Mouse (Mus musculus): Measurements from ENCODE around the gene Atp2a2.
"Not testable (repeated sequence)": the region's sequence is repeated elsewhere in the genome, so short reads cannot be mapped to it uniquely, and the experiment has no call there.

The Atp2a2 gene

DNA sequence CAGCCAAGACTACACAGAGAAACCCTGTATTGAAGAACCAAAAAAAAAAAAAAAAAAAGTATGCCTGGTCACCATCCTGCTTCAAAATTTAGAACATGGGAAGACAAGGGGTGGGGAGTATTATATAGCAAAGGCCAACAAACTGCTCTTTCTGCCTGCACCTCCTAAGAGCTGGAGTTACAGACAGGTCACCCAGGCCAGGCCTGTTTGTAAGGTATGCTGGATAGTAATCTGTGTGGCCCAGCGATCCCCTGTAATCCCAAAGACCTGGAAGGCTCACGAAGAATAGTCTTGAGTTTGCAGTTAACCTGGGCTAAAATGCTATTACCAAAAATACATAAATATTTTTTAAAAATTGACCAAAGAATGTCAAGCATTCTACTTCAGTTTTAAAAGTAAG, 11.9 kb downstream of the Atp2a2 start:
- DNase-seq = no peak

DNA sequence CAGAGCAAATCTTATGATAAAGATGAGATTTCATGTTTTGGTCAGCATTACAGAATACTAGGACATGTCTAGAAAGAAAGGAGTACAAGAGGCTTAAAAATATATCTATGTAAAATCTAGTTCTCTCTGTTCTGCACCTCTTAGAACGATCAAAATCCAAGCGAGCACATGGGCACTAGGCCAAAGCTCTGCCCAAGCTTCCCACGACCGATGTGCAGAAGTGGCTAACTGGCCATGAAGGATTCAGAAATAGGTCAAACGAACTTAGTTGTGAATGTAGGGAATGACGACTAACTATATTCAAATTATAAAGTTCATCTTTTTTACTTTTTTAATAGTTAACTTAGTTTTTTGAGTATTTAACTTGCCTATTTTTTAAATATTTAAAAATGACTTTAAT, 14.2 kb downstream of the Atp2a2 start:
- no peak for DNase-seq

DNA sequence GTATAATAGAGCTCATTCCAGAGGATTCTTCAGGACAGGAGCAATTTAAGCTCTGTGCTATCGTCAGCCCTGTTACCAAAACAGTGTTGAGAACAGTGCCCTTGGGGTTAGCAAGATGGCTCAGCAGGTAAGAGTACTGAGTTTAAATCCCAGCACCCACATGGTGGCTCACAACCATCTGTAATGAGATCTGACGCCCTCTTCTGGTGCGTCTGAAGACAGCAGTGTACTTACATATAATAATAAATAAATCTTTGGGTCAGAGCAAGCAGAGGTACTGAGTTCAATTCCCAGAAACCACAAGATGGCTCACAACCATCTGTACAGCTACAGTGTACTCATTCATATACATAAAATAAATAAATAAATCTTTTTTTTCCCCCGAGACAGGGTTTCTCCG, 15.8 kb downstream of the Atp2a2 start:
- DNase-seq = not testable (repeated sequence)

DNA sequence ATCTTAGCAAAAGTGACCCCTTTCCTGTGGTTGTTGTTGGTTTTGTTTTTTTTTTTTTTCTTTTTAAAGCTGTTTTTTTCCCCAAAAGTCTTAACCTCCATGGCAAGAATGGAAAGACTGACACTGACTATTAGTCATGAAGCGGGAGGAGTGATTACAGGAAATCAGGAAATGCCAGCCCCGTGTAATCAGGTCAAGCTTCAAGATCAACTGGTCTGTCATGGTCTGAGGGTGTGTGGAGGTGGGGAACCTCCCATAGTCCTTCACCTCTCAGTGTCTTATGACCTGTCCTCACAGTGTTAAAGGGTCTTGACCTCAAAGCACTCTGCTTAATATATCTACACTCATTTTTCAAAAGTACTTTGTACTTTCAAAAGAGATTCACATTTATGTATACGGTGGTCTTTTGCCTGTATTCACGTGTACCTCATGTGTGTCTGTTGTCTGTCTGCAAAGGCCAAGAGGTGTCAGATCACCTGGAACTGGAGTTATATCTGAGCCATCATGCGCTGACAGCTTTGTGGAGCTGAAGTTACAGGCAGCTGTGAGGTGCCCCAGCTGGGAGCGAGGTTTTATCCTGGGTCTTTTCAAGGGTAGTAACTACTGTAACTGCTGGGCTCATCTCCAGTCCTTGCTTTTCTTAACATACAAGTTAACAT, 19.2 kb downstream of the Atp2a2 start:
- no peak for DNase-seq

DNA sequence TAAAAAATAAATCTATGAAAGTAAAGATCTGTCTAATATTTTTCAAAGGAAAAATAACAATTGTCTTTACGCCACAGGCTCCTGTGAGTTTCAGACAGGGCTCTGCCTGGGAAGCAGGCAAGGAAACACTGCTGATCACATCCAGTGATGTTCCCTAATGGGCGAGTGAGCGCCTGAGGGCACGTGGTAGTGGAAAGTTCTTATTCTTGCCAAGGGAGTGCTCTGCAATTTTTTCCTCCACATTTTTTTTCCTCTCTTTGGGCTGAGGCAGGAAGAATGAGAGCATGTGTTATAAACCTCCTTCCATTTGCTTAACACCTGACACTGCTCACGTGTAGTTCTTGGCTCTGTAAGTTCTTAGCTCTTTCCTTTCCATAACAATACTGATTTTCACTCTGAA, 20.2 kb downstream of the Atp2a2 start:
- DNase-seq = no peak

DNA sequence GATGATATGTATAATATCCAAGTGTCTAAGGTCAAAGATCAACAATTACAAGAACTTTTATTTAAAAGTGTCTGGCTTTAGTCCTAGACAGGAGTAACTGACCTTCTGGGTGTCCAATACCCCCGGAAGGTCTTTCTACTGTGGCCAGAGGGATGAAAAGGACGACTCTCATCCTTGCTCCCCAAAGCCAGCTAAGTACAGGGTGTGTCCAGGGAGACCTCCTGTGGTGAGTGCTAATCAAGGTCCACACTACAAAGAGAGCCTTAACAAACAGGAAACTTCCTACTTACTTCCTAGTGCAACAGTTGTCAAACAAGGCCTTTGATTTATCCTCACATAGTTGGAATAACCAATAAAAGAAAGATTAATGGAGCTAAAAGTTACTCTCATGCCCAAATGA, 22.9 kb downstream of the Atp2a2 start:
- DNase-seq = no peak

DNA sequence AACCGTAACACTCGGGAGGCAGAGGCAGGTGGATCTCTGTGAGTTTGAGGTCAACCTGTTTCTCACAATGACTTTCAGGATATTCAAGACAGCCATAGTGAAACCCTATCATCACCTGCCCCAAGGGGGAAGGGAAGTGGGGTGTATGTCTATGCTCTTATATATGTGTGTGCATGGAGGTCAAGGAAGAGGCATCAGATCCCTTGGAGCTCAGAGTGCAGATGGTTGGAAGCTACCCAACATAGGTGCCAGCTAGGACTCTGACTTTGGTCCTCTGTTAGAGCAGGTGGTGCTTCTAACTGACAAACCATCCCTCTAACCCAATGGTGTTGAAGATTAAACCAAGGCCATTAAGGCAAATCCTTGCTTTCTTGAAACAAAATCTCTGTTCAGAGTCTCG, 24.5 kb downstream of the Atp2a2 start:
- DNase-seq = no peak

DNA sequence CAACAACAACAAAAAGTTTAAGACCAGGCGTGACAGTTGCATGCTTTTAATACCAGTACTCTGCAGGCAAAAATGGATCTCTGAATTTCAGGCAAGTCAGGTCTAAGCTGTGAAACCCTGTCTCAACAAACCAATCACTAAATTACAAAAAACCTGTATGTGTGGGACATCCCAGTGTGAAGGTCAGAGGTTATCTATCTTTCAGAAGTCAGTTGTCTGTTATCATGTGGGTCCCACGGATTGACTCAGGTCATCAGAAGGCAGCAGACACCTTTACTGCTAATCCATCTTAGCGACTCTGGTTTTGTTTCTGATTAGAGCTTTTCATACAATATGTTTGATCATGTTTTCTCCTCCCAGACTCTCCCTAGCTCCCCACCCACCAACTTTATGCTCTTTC, 25.9 kb downstream of the Atp2a2 start:
- DNase-seq = no peak

DNA sequence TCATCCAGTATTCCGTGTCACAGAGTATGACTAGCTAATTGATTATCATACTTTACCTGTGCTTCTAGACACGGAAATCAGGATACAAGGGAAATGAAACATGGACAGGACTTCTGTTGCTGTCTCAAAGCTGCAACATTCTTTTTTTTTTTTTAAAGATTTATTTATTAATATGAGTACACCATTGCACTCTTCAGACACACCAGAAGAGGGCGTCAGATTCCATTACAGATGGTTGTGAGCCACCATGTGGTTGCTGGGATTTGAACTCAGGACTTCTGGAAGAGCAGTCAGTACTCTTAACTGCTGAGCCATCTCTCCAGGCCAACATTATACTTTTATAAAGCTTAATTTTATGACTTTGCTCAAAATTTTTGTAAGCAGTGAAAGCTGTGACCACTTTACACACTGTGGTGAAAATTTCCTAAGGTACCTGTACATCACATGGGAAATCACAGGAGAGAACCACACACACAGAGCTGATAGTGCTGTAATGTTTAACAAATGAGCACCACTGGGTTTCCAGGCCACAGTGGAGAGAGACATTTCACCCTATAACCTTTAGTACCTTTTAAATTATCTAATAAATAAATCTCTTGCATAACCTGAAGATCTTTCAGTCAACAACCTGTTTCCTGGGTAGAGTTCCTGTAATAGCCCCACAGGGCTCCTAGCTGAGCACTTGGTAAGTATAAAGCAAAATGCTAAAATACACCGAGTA, 27.2 kb downstream of the Atp2a2 start:
- DNase-seq = no peak

DNA sequence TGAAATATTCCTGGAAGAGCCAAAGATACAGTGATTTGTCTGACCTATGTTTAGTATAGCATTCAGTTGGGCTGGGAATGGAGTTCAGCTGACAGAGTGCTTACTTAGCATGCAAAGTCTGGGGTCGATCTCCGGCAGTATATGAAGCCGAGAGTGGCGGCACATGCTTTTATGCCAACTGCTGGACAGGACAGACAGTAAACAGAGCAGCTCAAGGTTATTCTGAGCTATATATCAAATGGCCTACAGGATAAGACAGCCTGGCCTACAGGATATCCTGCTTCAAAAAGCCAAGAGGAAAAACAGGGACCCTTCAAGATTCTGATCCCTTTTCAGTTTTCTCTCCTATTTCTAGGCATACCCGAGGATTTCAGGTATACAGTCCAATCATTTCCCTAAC, 30.4 kb downstream of the Atp2a2 start:
- no peak for DNase-seq

DNA sequence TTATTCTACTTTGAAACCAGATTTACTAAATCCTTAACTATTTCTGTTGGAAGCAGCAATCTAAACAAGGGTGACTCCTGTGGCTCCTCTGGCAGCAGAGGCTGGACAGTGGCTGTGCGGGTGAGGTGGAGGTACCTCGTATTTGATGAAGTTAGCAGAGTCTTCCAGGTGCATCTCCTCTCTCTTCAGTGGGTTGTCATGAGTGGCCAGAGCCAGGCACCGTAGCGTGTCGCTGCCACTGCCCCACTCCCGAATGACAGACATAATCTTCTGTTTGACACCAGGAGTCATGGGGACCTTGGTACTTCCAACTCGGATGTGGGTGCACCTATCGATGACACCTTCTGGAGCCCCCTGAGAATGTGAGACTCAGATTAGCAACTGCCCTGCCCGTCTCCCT, 40.6 kb downstream of the Atp2a2 start:
- no peak for DNase-seq

DNA sequence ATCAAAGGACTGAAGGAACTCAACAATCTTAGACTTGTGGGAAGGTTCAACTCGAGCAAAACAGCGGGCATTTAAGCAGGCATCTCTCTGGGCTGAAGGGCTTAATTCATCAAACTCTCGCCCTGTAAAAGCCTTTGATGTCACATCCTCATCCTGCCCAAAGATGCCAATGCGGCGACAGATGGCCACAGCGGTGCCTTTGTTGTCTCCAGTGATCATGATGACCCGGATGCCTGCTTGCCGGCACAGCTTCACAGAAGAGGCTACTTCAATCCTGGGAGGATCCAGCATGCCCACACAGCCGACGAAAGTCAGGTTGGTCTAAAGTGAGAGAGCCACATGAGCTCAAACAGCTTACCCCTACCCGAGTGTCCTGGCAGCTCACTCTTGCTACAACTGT, 41.4 kb downstream of the Atp2a2 start:
- peak; percentile 64 for DNase-seq

DNA sequence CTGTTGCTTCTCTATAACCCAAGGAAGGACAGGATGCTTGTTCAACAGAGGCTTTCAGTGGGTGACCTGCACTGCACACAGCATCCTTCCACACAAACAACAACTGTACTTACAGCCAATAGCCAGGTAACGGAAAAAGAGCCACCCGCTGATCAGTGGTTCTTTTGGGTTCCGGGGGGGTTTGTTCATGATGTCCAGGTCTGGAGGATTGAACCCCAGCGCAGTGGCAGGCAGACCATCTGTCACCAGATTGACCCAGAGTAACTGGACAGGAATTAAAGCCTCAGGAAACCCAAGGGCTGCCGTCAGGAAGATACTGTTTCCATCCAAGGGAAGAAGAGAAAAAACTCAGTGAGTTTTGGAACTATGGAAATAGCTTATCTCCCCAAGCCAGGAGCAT, 42.7 kb downstream of the Atp2a2 start:
- DNase-seq = peak; percentile 50

DNA sequence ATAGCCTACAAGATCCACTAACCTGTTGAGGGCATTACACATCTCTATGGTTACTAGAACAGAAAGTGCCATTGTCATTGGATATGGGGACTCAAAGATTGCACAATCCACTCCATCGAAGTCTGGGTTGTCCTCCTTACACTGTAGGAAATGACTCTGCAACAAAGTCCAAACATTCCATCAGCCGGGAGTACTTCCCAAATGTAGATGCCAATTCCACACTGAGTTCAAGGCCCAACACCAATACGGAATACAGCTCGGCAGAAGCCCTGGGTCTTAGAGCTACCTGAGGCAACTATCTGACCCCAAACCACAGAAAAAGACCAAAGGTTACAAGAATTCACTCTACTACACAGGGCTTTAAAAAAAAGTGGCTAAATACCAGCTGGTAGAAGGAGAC, 44.0 kb downstream of the Atp2a2 start:
- DNase-seq = no peak

DNA sequence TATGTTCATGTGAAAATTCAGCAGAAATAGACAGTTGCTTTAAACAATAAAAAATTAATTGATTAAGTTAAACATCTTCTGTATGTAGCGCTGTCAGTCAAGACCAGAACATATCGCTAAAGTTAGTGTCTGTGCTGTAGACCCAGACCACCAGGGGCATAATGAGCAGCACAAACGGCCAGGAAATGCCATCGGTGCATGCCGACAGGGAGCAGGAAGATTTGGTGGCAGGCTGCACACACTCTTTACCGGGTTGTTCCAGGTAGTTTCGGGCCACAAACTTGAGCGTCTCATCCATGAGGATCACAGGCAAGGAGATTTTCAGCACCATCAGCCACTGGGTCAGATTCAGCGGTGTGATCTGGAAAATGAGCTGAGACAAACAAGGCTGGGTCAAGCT, 45.0 kb downstream of the Atp2a2 start:
- not testable (repeated sequence) for DNase-seq

DNA sequence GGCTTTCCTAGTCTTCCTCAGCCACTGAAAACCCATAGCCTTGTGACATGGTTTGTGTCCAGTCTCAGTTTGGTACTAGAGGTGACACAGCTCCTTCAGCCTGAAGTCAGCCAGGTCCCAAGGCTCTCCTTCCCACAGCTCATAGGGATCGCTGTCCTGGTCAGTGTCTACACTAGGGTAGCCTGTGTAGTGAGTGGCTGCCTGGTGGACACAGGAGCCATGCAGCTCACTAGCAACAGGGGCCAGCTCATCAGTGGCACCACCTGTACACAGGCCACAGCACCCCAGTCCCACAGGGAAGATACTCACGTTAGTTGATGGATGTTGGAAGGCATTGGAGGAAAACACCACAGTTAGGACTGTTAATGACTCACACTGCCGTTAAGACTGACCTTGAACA, 46.4 kb downstream of the Atp2a2 start:
- DNase-seq = no peak

DNA sequence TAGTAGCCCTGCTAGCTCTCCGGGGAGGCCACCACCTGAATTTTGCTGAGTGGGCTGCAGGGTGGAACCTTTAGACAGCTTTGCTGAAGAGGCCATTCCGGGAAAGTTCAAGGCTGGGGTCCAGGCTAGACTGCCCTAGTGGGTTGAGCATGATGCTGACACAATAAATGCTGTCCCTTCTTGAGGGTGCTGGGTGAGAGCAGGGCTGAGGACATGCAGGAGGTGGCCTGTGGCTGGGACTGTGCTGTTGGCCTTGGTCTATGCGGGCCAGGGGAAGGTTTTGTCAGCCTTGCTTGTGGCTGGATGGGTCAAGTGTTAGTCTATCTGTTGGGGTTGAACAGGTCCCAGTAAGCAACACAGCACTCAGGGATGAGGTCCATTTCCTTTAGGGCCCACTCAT, 47.1 kb downstream of the Atp2a2 start:
- no peak for DNase-seq

DNA sequence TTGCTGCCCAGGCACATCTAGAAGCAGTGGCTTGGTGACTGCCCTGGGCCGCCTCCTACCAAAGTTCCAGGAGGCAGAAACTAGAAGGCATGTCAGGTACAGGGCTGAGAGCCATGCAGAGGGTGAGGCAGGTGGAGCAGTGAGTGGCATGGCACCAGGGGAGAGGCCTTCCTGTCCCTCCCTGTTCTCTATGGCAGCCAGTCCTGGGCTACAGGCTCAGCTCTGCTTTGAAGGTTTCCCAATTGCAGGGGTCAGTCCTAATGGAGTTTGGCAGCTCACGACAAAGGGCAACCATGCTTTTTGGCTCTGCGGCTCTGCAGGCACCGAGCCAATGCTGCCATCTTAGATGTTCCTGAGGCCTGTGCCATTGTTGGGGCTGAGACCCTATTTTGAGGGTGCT, 47.6 kb downstream of the Atp2a2 start:
- no peak for DNase-seq

DNA sequence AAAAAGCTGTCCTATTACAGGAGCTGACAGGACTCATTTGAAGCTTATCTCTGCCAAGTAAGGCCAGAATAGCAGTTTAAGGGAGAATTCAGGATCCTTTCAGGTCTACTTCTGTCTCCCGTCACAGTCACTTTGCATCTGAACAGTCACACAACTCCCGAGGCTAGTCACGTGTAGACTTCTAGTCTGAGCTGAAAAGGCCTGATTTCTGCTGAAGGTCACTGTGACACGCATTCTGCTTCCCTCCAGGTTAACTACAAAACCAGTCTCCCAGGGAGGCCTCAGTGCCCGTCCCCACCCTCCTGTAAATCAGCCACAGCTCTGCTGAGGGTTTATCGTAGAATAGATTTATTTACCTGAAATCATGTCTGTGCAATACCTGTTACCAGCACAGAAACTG, 48.8 kb downstream of the Atp2a2 start:
- no peak for DNase-seq

DNA sequence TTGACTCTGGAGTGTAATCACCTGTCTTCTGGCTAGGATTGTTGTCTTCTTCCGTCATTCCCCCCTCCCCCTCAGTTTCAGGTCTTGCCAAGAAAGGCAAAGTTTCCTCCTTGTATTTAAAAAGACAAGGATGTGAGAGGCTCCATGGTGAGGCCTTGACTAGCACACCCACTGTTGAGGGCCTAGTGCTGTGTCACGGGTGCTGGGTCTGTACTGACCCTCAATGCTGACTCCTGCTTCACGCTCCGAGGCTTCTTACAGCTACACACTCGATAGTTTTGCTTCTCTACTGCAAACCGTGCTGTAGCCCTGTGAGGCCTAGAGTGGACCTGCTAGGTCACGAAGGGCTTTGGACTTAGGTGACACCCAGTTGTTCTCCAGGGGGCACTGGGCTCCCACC, 49.8 kb downstream of the Atp2a2 start:
- DNase-seq = no peak

DNA sequence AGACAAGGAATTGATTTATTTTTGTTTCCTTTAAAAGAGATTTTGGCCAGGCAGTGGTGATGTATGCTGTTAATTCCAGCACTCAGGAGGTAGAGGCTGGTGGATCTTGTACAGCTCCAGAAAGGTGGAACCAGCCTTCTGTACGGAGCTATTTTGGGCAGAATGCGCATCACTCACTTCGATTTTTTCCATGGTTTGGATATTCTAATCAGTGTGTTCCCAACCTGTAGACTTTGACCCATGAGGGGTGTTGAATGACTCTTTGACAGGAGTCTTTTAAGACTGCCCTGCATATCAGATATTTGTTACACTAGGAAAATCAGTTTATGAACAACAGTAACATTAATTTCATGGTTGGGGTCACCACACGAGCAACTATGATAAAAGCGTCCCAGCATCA, 50.7 kb downstream of the Atp2a2 start:
- no peak for DNase-seq

DNA sequence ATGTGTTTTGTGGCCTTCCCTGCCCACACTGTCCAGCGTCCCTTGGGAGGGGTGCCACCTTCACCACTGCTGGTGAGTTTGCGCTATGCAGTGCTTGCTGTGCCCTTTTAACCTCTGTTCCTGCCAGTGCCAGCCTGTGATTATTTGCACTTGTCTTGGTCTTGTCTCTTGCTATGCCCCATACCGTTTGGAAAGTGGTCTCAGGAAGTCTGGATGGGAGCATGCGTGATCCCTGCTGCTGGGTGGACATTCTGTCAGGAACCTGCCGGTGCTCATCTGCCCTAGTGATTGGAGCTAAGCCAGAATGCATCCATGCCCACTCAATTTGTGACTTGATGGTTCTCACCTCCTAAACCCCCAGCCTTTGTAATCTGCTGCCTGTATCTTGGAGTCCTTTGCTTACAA, 51.1 kb downstream of the Atp2a2 start:
- DNase-seq = no peak

DNA sequence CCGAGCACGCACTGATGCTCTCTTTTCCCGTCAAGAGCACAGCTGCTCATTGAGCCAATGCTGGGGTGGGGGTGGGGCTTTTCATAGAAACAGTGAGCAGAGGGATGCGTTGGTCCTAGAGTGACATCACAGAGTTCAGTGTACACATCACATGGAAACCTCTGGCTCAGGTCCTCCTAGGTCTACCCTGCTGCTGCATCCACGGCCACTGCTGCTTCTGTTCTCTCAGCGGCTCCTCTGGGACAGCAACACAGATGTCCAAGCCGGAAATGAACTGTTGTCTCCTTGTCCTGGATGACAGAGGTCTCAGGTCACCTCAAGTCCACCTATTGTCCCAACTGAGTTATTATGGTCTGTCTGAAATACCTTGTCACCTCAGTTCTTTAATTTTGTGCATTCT, 52.1 kb downstream of the Atp2a2 start:
- no peak for DNase-seq

DNA sequence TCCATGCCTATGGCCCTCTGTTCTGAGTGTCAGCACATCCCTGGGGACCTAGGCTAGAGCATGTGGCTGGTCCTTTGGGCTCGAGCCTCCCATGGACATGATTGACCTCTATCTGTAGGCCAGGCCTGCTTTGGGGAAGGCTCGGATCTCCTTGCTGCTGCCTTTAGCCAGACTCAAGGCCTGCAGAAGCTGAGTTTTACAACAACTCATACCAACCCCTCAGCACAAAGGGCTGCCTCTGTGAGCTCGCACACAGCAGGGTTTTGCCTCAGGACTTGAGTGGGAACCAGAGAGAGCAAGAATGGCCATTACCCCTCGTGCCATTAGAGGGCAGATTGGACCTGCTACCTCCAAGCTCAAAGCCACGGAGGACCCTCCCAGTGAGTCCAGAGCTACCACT, 53.2 kb downstream of the Atp2a2 start:
- no peak for DNase-seq

DNA sequence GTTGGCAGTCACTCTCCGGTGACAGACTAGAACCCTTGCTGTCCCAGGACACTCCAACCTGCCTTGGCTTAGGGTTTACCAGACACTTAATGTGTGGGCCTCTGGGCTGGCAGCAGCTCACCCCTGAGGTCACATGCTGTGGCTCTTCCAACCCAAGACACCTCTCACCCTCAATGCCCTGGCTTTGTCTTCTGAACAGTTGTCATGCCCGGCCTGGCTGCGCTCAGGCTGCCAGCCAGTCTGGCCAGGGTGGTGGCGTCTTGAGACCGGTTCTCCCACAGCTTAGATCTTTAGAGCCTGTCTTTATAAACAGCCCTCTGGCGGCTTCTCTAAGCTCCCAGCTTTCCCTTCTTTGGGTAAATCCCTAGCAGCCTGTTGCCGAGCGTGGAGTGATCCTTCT, 54.2 kb downstream of the Atp2a2 start:
- no peak for DNase-seq

Data from cerebellum, adult 11 months (tissue).